Mouse (Mus musculus): ENCODE measurements around the gene Il18bp. TPM values are rescaled to one million over a fixed set of nuclear protein-coding genes. Genes with fewer than 3 reads are reported as not detected.
A peak's percentile ranks its signal among the peaks of the same experiment; 100 is the strongest.

Gene Il18bp
- polyA plus RNA-seq, 1 experiment from 2014 or later, result 5.0 TPM

DNA sequence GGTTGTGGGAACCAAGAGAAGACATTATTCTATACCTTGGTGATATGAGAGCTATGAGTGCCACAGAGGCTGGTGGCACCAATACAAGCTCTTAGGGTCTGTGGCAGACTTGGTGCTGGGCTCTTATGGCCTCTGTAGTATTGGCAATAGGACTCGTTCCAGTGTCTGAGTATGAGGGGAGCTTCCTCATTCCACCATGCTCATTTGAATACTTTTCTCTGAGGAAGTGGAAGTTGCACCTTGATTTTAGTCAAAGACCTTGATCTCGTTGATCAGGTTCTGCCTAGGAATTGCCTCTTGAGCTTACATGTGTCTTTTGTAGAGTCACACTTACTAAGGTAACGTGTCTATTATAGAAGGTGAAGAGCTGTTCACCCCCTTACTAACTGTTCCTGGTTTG is 24.2 kb downstream of the Il18bp start:
- Histone ChIP-seq H3K9ac (replicated peaks; ENCODE audit: low read depth, low read length) (no peak overlapping the region), H3K4me1 (replicated peaks; ENCODE audit: control insufficient read depth, insufficient read depth, low read length) (no peaks in the 10 kb centered on the region), H3K27me3 (replicated peaks; ENCODE audit: control insufficient read depth, insufficient read depth, low read length) (no peaks in the 10 kb centered on the region), H3K27ac (ENCODE audit: low read length) (no peak overlapping the region), H3K36me3 (ENCODE audit: control insufficient read depth, insufficient read depth) (peaks cover 50% of the 10 kb centered on the region), H3K4me2 (ENCODE audit: low read length) (no peak overlapping the region), H3K9me3 (ENCODE audit: control insufficient read depth, low read length) (no peaks in the 10 kb centered on the region), H3K4me3 (replicated peaks; ENCODE audit: low read length) (no peak overlapping the region)
- WGBS, result 95% methylated on average over 3 of the region's 3 CpGs
- ATAC-seq, result no peak

GRCm38 (mm10) chr7:101985081-101985480 is 33.4 kb downstream of the Il18bp start:
- Histone ChIP-seq H3K9me3 (ENCODE audit: control insufficient read depth, low read length) (no peaks in the 10 kb centered on the region), H3K4me1 (replicated peaks; ENCODE audit: control insufficient read depth, insufficient read depth, low read length) (no peaks in the 10 kb centered on the region), H3K27me3 (replicated peaks; ENCODE audit: control insufficient read depth, insufficient read depth, low read length) (no peaks in the 10 kb centered on the region), H3K36me3 (ENCODE audit: control insufficient read depth, insufficient read depth) (peaks cover 19% of the 10 kb centered on the region), H3K9ac (replicated peaks; ENCODE audit: low read depth, low read length) (no peak overlapping the region), H3K4me3 (replicated peaks; ENCODE audit: low read length) (no peak overlapping the region), H3K4me2 (ENCODE audit: low read length) (no peak overlapping the region), H3K27ac (ENCODE audit: low read length) (no peak overlapping the region)
- no peak for ATAC-seq
- 92% methylated on average over 3 of the region's 3 CpGs for WGBS

- 67% methylated on average over 1 of the region's 1 CpGs for WGBS
Measured at GRCm38 (mm10) chr7:101982735-101983134, 35.8 kb downstream of the Il18bp start.

GRCm38 (mm10) chr7:101974505-101974904 is 44.0 kb downstream of the Il18bp start:
- H3K4me1 ChIP-seq (replicated peaks; ENCODE audit: control insufficient read depth, insufficient read depth, low read length), result peaks cover 25% of the 10 kb centered on the region
- no peak overlapping the region for H3K4me3 ChIP-seq (replicated peaks; ENCODE audit: low read length)
- no peaks in the 10 kb centered on the region for H3K36me3 ChIP-seq (ENCODE audit: control insufficient read depth, insufficient read depth)
- no peaks in the 10 kb centered on the region for H3K9me3 ChIP-seq (ENCODE audit: control insufficient read depth, low read length)
- ATAC-seq, result no peak
- WGBS, result 49% methylated on average over 2 of the region's 2 CpGs
- no peak overlapping the region for H3K9ac ChIP-seq (replicated peaks; ENCODE audit: low read depth, low read length)
- no peak overlapping the region for H3K27ac ChIP-seq (ENCODE audit: low read length)
- H3K27me3 ChIP-seq (replicated peaks; ENCODE audit: control insufficient read depth, insufficient read depth, low read length), result no peaks in the 10 kb centered on the region
- no peak overlapping the region for H3K4me2 ChIP-seq (ENCODE audit: low read length)

More at GRCm38 (mm10) chr7:101982735-101983134, 35.8 kb downstream of the Il18bp start:
- no peak for ATAC-seq
- no peak overlapping the region for H3K4me2 ChIP-seq (ENCODE audit: low read length)
- no peak overlapping the region for H3K27ac ChIP-seq (ENCODE audit: low read length)
- H3K27me3 ChIP-seq (replicated peaks; ENCODE audit: control insufficient read depth, insufficient read depth, low read length), result no peaks in the 10 kb centered on the region
- H3K36me3 ChIP-seq (ENCODE audit: control insufficient read depth, insufficient read depth), result peaks cover 5% of the 10 kb centered on the region
- H3K9ac ChIP-seq (replicated peaks; ENCODE audit: low read depth, low read length), result no peak overlapping the region
- H3K9me3 ChIP-seq (ENCODE audit: control insufficient read depth, low read length), result no peaks in the 10 kb centered on the region
- H3K4me3 ChIP-seq (replicated peaks; ENCODE audit: low read length), result no peak overlapping the region
- H3K4me1 ChIP-seq (replicated peaks; ENCODE audit: control insufficient read depth, insufficient read depth, low read length), result no peaks in the 10 kb centered on the region

DNA sequence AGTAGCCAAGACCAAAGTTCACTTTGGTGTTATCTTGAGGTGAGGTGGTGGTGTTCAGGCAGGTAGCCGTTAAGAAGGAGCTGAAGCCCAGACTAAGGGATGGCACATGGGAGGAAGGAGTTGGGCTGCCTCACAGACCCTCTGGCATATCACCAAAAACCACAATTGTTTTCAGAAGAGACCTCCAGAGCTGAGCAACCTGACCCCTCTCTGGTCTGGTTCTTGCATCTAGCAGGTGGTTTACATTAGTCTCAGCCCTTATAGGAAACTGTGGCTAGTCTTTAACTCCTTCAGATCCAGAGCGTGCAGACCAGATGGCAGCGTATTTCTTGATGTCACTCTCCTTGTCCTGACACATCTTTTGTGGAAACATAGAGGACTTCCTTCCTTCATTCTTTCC is 44.8 kb downstream of the Il18bp start:
- Histone ChIP-seq H3K9ac (replicated peaks; ENCODE audit: low read depth, low read length) (no peak overlapping the region), H3K9me3 (ENCODE audit: control insufficient read depth, low read length) (no peaks in the 10 kb centered on the region), H3K27ac (ENCODE audit: low read length) (no peak overlapping the region), H3K27me3 (replicated peaks; ENCODE audit: control insufficient read depth, insufficient read depth, low read length) (no peaks in the 10 kb centered on the region), H3K4me1 (replicated peaks; ENCODE audit: control insufficient read depth, insufficient read depth, low read length) (peaks cover 30% of the 10 kb centered on the region), H3K4me3 (replicated peaks; ENCODE audit: low read length) (no peak overlapping the region), H3K36me3 (ENCODE audit: control insufficient read depth, insufficient read depth) (no peaks in the 10 kb centered on the region), H3K4me2 (ENCODE audit: low read length) (no peak overlapping the region)
- 80% methylated on average over 3 of the region's 3 CpGs for WGBS
- ATAC-seq, result no peak

DNA sequence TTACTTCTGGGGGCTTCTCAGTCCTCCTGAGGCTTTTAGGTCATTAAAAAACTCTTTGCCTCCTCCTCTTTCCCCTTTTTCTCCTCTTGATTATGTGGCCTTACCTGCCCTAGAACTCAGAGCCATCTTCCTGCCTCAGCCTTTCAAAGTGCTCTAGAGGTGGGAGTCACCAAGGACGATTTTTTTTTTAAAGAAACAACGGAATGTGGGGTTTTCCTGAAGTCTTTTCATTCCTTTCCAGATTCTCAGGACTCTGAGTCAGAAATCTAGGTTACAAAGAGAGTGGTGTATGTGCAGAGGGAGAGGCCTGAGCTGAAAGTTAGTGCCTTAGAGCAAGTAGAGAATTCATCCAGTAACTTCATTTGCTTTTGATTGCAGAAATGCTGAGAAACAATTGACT is 46.8 kb downstream of the Il18bp start:
- Histone ChIP-seq H3K9me3 (ENCODE audit: control insufficient read depth, low read length) (no peaks in the 10 kb centered on the region), H3K4me1 (replicated peaks; ENCODE audit: control insufficient read depth, insufficient read depth, low read length) (peaks cover 34% of the 10 kb centered on the region), H3K9ac (replicated peaks; ENCODE audit: low read depth, low read length) (peak overlapping the region; percentile 95), H3K27ac (ENCODE audit: low read length) (peak overlapping the region; percentile 100), H3K4me3 (replicated peaks; ENCODE audit: low read length) (peak overlapping the region; percentile 83), H3K4me2 (ENCODE audit: low read length) (peak overlapping the region; percentile 78), H3K36me3 (ENCODE audit: control insufficient read depth, insufficient read depth) (no peaks in the 10 kb centered on the region), H3K27me3 (replicated peaks; ENCODE audit: control insufficient read depth, insufficient read depth, low read length) (no peaks in the 10 kb centered on the region)
- no peak for ATAC-seq
- 28% methylated on average over 2 of the region's 2 CpGs for WGBS

DNA sequence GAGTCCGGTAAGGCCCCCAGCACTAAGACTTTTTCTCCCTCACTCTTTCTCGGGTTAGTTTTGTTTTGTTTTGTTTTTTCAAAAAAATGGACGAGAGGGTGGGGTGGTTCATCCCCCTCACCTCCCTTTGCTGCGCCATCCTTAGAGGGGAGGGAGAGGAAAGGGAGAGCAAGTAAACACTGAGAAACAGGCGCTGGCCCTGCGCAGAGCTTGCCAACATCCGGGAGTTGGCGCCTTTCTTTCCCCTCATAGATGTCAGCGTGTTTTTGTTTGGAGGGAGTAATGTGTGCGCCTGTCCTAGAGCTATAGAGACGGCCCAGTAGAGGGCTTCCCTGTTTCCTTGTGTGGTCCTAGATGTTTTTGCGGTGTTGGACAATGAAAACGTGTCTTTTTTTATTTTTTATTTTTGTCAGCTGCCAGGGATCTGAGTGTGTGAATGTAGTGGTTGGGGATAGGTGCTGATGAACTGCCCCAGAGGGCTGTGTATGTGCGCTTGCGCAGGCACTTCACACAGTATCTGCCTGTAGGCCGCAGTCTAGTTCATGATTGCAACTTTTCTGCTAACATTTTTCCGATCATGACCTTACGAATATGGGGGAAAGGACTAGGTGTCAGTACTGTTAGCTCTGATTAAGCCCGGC is 47.5 kb downstream of the Il18bp start:
- Histone ChIP-seq H3K9ac (replicated peaks; ENCODE audit: low read depth, low read length) (peak overlapping the region; percentile 95), H3K4me1 (replicated peaks; ENCODE audit: control insufficient read depth, insufficient read depth, low read length) (peaks cover 34% of the 10 kb centered on the region), H3K27ac (ENCODE audit: low read length) (peak overlapping the region; percentile 100), H3K36me3 (ENCODE audit: control insufficient read depth, insufficient read depth) (no peaks in the 10 kb centered on the region), H3K4me2 (ENCODE audit: low read length) (peak overlapping the region; percentile 78), H3K9me3 (ENCODE audit: control insufficient read depth, low read length) (no peaks in the 10 kb centered on the region), H3K27me3 (replicated peaks; ENCODE audit: control insufficient read depth, insufficient read depth, low read length) (no peaks in the 10 kb centered on the region), H3K4me3 (replicated peaks; ENCODE audit: low read length) (peak overlapping the region; percentile 83)
- ATAC-seq, result peak; percentile 73
- WGBS, result under 1% methylated on average over 19 of the region's 19 CpGs

DNA sequence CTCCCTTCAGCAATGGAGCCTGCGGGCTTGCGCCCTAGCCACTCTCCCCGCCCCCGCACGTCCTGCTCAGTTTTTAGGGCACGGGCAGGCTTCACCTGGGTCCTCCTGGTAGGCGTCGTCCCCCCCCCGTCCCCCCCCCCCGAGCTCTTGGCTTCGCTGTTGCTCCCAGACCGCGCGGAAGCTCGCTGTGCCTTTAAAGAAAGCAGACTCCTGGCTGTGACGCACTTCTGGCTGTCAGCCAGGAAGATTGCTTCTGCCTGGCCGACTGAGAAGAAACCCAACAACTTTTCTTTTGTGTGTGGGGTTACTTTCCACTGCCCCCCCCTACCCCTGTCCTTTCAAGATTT is 48.1 kb downstream of the Il18bp start:
- Histone ChIP-seq H3K9me3 (ENCODE audit: control insufficient read depth, low read length) (no peaks in the 10 kb centered on the region), H3K9ac (replicated peaks; ENCODE audit: low read depth, low read length) (peak overlapping the region; percentile 95), H3K4me1 (replicated peaks; ENCODE audit: control insufficient read depth, insufficient read depth, low read length) (peaks cover 34% of the 10 kb centered on the region), H3K4me2 (ENCODE audit: low read length) (peak overlapping the region; percentile 78), H3K36me3 (ENCODE audit: control insufficient read depth, insufficient read depth) (no peaks in the 10 kb centered on the region), H3K27ac (ENCODE audit: low read length) (peak overlapping the region; percentile 100), H3K27me3 (replicated peaks; ENCODE audit: control insufficient read depth, insufficient read depth, low read length) (no peaks in the 10 kb centered on the region), H3K4me3 (replicated peaks; ENCODE audit: low read length) (peak overlapping the region; percentile 83)
- WGBS, result 0% methylated on average over 13 of the region's 17 CpGs
- peak; percentile 61 for ATAC-seq

GRCm38 (mm10) chr7:101969694-101970428 is 48.6 kb downstream of the Il18bp start:
- Histone ChIP-seq H3K36me3 (ENCODE audit: control insufficient read depth, insufficient read depth) (no peaks in the 10 kb centered on the region), H3K27ac (ENCODE audit: low read length) (peak overlapping the region; percentile 100), H3K9me3 (ENCODE audit: control insufficient read depth, low read length) (no peaks in the 10 kb centered on the region), H3K4me1 (replicated peaks; ENCODE audit: control insufficient read depth, insufficient read depth, low read length) (peaks cover 34% of the 10 kb centered on the region), H3K4me2 (ENCODE audit: low read length) (peak overlapping the region; percentile 78), H3K9ac (replicated peaks; ENCODE audit: low read depth, low read length) (peak overlapping the region; percentile 95), H3K27me3 (replicated peaks; ENCODE audit: control insufficient read depth, insufficient read depth, low read length) (no peaks in the 10 kb centered on the region), H3K4me3 (replicated peaks; ENCODE audit: low read length) (peak overlapping the region; percentile 83)
- WGBS, result 0% methylated on average over 31 of the region's 53 CpGs
- ATAC-seq, result peak; percentile 91

Data from forebrain, embryonic 16.5 days (tissue).